Mouse (Mus musculus) liver, embryonic 14.5 days (tissue): ENCODE data around the gene Josd1.

Experiments used
- CTCF ChIP-seq: IDR thresholded peaks from 2 replicates; pipeline ENCODE4 v1.5.1; 2016; ENCODE audit warnings: antibody characterized with exemption, low read depth, control low read depth
- EP300 ChIP-seq: IDR thresholded peaks from 2 replicates; pipeline ENCODE4 v1.6.1; 2016; ENCODE audit warnings: antibody characterized with exemption, low read depth

DNA sequence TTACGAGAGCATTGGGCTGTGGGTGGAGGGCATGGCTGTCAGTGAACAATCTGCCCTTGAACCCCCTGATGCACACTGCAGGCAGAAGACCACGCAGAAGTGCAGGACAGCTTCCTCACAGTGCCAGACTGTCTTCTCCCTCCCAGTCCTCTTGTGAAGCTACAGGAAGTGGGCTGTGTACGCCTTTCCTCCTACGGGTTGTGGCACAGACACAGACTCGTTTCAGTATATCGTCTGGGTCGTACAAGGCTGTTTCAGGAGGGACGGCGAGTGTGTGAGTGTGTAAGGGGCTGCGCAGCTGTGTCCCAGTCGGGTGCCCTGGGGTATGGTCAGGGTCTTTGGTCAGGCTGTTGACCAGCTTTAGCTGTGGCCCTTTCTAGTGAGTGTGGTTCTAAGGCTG is 6.0 kb upstream of the Josd1 start:
- TF ChIP-seq CTCF (no peak), EP300 (no peak)
